Mouse (Mus musculus) liver, embryonic 12.5 days (tissue): ENCODE data around the gene Hivep3. TPM values are rescaled to one million over a fixed set of nuclear protein-coding genes. Genes with fewer than 3 reads are reported as not detected.

Experiments
- ATAC-seq: fragments of 200-750 bp; cut with Nextera tagmentation; 2 replicates; pipeline ENCODE4 v1.8.0; 2017; ENCODE audit warnings: moderate number of reproducible peaks, mild to moderate bottlenecking, moderate library complexity
- H3K27ac ChIP-seq: fragments of 300-500 bp; sonication (generic); 2 replicates; pipeline ENCODE4 v1.5.1; 2016; ENCODE audit warnings: mild to moderate bottlenecking
- H3K27me3 ChIP-seq: fragments of 300-500 bp; sonication (generic); replicated peaks from 2 replicates; pipeline ENCODE4 v1.6.1; 2016; ENCODE audit warnings: mild to moderate bottlenecking, moderate library complexity
- H3K36me3 ChIP-seq: fragments of 300-500 bp; sonication (generic); 2 replicates; pipeline ENCODE4 v1.6.1; 2016; ENCODE audit warnings: mild to moderate bottlenecking, moderate library complexity
- H3K4me1 ChIP-seq: fragments of 300-500 bp; sonication (generic); 2 replicates; pipeline ENCODE4 v1.6.1; 2016
- H3K4me2 ChIP-seq: fragments of 300-500 bp; sonication (generic); 2 replicates; pipeline ENCODE4 v1.6.1; 2016; ENCODE audit warnings: mild to moderate bottlenecking, moderate library complexity
- H3K4me3 ChIP-seq: fragments of 300-500 bp; sonication (generic); 2 replicates; pipeline ENCODE4 v1.5.1; 2016; ENCODE audit warnings: mild to moderate bottlenecking, moderate library complexity
- H3K9ac ChIP-seq: fragments of 300-500 bp; sonication (generic); 2 replicates; pipeline ENCODE4 v1.6.1; 2016; ENCODE audit warnings: mild to moderate bottlenecking, moderate library complexity
- H3K9me3 ChIP-seq: fragments of 300-500 bp; sonication (generic); replicated peaks from 2 replicates; pipeline ENCODE4 v1.6.1; 2016; ENCODE audit warnings: mild to moderate bottlenecking, moderate library complexity
- WGBS: fragments of 180-500 bp; shearing (Covaris S2); methylation state at CpG from one replicate; pipeline ENCODE4 v1.1.7; 2016; ENCODE audit not compliant: insufficient replicate concordance; 5-methylcytosine and 5-hydroxymethylcytosine counted together
- polyA plus RNA-seq: library from polyadenylated mRNA; unstranded; fragments of >200 nt; fragmentation: Nextera tagmentation; extraction: Ambion mirVana; gene quantifications from 2 replicates; pipeline ENCODE4 v1.2.1, GENCODE M21; 2016

The Hivep3 gene
- polyA plus RNA-seq, 1 experiment from 2014 or later, result 2.9 TPM

GRCm38 (mm10) chr4:119806556-119806955 lies 73.0 kb downstream of the Hivep3 start:
- no peak for ATAC-seq
- H3K4me3 ChIP-seq, result no peak overlapping the region
- WGBS, result 51% methylated on average over 2 of the region's 2 CpGs
- no peak overlapping the region for H3K27ac ChIP-seq
- H3K9ac ChIP-seq, result no peak overlapping the region
- peaks cover 6% of the 10 kb centered on the region; the same call in 1 of the 2 replicates for H3K27me3 ChIP-seq
- no peaks in the 10 kb centered on the region for H3K9me3 ChIP-seq
- no peak overlapping the region for H3K4me2 ChIP-seq
- no peaks in the 10 kb centered on the region for H3K4me1 ChIP-seq
- H3K36me3 ChIP-seq, result no peaks in the 10 kb centered on the region

GRCm38 (mm10) chr4:119807359-119807758 lies 73.8 kb downstream of the Hivep3 start:
- no peaks in the 10 kb centered on the region for H3K4me1 ChIP-seq
- H3K9ac ChIP-seq, result no peak overlapping the region
- H3K4me2 ChIP-seq, result no peak overlapping the region
- H3K27ac ChIP-seq, result no peak overlapping the region
- peaks cover 14% of the 10 kb centered on the region for H3K27me3 ChIP-seq
- H3K4me3 ChIP-seq, result no peak overlapping the region
- no peak for ATAC-seq
- no peaks in the 10 kb centered on the region for H3K9me3 ChIP-seq
- WGBS, result 22% methylated on average over 2 of the region's 2 CpGs
- no peaks in the 10 kb centered on the region for H3K36me3 ChIP-seq

- Histone ChIP-seq H3K27me3 (peaks cover 31% of the 10 kb centered on the region), H3K4me2 (no peak overlapping the region), H3K27ac (no peak overlapping the region), H3K4me1 (peaks cover 15% of the 10 kb centered on the region), H3K9ac (no peak overlapping the region), H3K4me3 (no peak overlapping the region), H3K36me3 (no peaks in the 10 kb centered on the region), H3K9me3 (no peaks in the 10 kb centered on the region)
- 41% methylated on average over 5 of the region's 5 CpGs for WGBS
- ATAC-seq, result no peak
Measured at GRCm38 (mm10) chr4:119809245-119809644, 75.7 kb downstream of the Hivep3 start.

- no peaks in the 10 kb centered on the region for H3K36me3 ChIP-seq
- no peak overlapping the region for H3K9ac ChIP-seq
- H3K4me2 ChIP-seq, result no peak overlapping the region
- H3K9me3 ChIP-seq, result no peaks in the 10 kb centered on the region
- no peak overlapping the region for H3K4me3 ChIP-seq
- ATAC-seq, result 0 out of 2 replicates have a peak, but pooled peaks have one; percentile 35
- H3K27me3 ChIP-seq, result peaks cover 60% of the 10 kb centered on the region
- WGBS, result 11% methylated on average over 2 of the region's 2 CpGs
- peaks cover 30% of the 10 kb centered on the region for H3K4me1 ChIP-seq
- H3K27ac ChIP-seq, result no peak overlapping the region
Measured at GRCm38 (mm10) chr4:119812775-119813174, 79.2 kb downstream of the Hivep3 start.

GRCm38 (mm10) chr4:119813500-119814184 lies 80.1 kb downstream of the Hivep3 start:
- H3K27me3 ChIP-seq, result peaks cover 60% of the 10 kb centered on the region
- 14% methylated on average over 12 of the region's 12 CpGs for WGBS
- H3K27ac ChIP-seq, result no peak overlapping the region
- H3K4me3 ChIP-seq, result no peak overlapping the region
- peaks cover 30% of the 10 kb centered on the region for H3K4me1 ChIP-seq
- peak; percentile 70 for ATAC-seq
- H3K4me2 ChIP-seq, result 0 out of 2 replicates have a peak overlapping the region, but pooled peaks have one; percentile 5
- H3K9me3 ChIP-seq, result no peaks in the 10 kb centered on the region
- H3K9ac ChIP-seq, result no peak overlapping the region
- H3K36me3 ChIP-seq, result no peaks in the 10 kb centered on the region

- no peaks in the 10 kb centered on the region for H3K9me3 ChIP-seq
- H3K27ac ChIP-seq, result no peak overlapping the region
- H3K4me2 ChIP-seq, result peak overlapping the region; percentile 69
- no peaks in the 10 kb centered on the region for H3K36me3 ChIP-seq
- 6% methylated on average over 47 of the region's 47 CpGs for WGBS
- no peak overlapping the region for H3K9ac ChIP-seq
- H3K4me1 ChIP-seq, result peaks cover 30% of the 10 kb centered on the region
- peaks cover 60% of the 10 kb centered on the region for H3K27me3 ChIP-seq
- peak overlapping the region; percentile 47 for H3K4me3 ChIP-seq
- ATAC-seq, result no peak
Measured at GRCm38 (mm10) chr4:119814185-119815132, 80.9 kb downstream of the Hivep3 start.

GRCm38 (mm10) chr4:119815133-119815792 lies 81.7 kb downstream of the Hivep3 start:
- Histone ChIP-seq H3K9me3 (no peaks in the 10 kb centered on the region), H3K4me1 (peaks cover 30% of the 10 kb centered on the region), H3K27ac (no peak overlapping the region), H3K4me3 (peak overlapping the region; percentile 47), H3K9ac (no peak overlapping the region), H3K4me2 (peak overlapping the region; percentile 69), H3K27me3 (peaks cover 60% of the 10 kb centered on the region), H3K36me3 (no peaks in the 10 kb centered on the region)
- 20% methylated on average over 7 of the region's 7 CpGs for WGBS
- no peak for ATAC-seq

- Histone ChIP-seq H3K4me1 (peaks cover 30% of the 10 kb centered on the region), H3K4me3 (no peak overlapping the region), H3K9ac (no peak overlapping the region), H3K27ac (no peak overlapping the region), H3K4me2 (no peak overlapping the region), H3K9me3 (no peaks in the 10 kb centered on the region), H3K36me3 (no peaks in the 10 kb centered on the region), H3K27me3 (peaks cover 60% of the 10 kb centered on the region)
- ATAC-seq, result no peak
Measured at GRCm38 (mm10) chr4:119815793-119816161, 82.2 kb downstream of the Hivep3 start.

- H3K4me3 ChIP-seq, result no peak overlapping the region
- no peak overlapping the region for H3K4me2 ChIP-seq
- H3K27ac ChIP-seq, result no peak overlapping the region
- 61% methylated on average over 7 of the region's 7 CpGs for WGBS
- no peaks in the 10 kb centered on the region for H3K36me3 ChIP-seq
- no peaks in the 10 kb centered on the region for H3K9me3 ChIP-seq
- no peak for ATAC-seq
- H3K4me1 ChIP-seq, result peaks cover 30% of the 10 kb centered on the region
- H3K27me3 ChIP-seq, result peaks cover 53% of the 10 kb centered on the region
- no peak overlapping the region for H3K9ac ChIP-seq
Measured at GRCm38 (mm10) chr4:119816620-119817356, 83.2 kb downstream of the Hivep3 start.

GRCm38 (mm10) chr4:119825956-119826355 lies 92.4 kb downstream of the Hivep3 start:
- 34% methylated on average over 3 of the region's 3 CpGs for WGBS
- no peak overlapping the region for H3K27ac ChIP-seq
- H3K4me2 ChIP-seq, result no peak overlapping the region
- H3K36me3 ChIP-seq, result no peaks in the 10 kb centered on the region
- H3K9me3 ChIP-seq, result no peaks in the 10 kb centered on the region
- no peaks in the 10 kb centered on the region; the same call in 1 of the 2 replicates for H3K27me3 ChIP-seq
- no peak for ATAC-seq
- H3K9ac ChIP-seq, result no peak overlapping the region
- no peaks in the 10 kb centered on the region for H3K4me1 ChIP-seq
- no peak overlapping the region for H3K4me3 ChIP-seq

- 19% methylated on average over 3 of the region's 3 CpGs for WGBS
- no peaks in the 10 kb centered on the region for H3K9me3 ChIP-seq
- H3K36me3 ChIP-seq, result no peaks in the 10 kb centered on the region
- H3K4me2 ChIP-seq, result no peak overlapping the region
- no peaks in the 10 kb centered on the region; the same call in 1 of the 2 replicates for H3K27me3 ChIP-seq
- H3K4me1 ChIP-seq, result no peaks in the 10 kb centered on the region
- no peak overlapping the region for H3K4me3 ChIP-seq
- no peak overlapping the region for H3K27ac ChIP-seq
- no peak for ATAC-seq
- H3K9ac ChIP-seq, result no peak overlapping the region
Measured at GRCm38 (mm10) chr4:119828386-119828785, 94.8 kb downstream of the Hivep3 start.
